In the genomic region with DNA sequence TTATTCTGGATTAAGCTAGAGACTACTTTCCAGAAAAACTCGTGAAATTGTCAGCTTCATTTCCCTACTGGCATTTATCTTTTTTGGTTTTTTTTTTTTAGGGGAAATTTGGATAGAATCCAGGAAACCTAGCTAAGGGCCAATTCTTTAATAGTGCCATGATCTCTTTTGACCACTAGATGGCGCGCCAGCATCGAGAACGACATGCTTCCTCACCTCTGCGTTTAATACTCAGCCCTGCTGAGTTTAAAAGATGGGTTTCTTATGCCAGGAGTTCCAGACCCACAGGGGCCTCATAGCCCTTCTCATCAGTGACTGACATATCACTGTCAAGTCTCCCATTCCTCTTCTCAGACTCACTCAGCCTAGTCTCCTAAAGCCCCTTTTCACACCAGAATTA, we compare ENCODE assay signal across 9 mouse cellular contexts. TPM values are rescaled to one million over a fixed set of nuclear protein-coding genes. Genes with fewer than 3 reads are reported as not detected.
DNase-seq lines count a peak whose midpoint lies in the region; ATAC-seq lines count a peak whose summit lies in the region.
"Had no signal": no experiment of that assay in that cellular context is flagged by ENCODE, and none has a peak within 500 bp of the region (broad histone marks: within the 10 kb centered on the region; RNA-seq: fewer than 3 reads in every experiment).

No protein-coding gene starts in this region.

- H3K4me2 ChIP-seq in embryonic facial prominence, embryonic 14.5 days (ENCODE audit: low read depth, low read length) = no peak overlapping the region
- no peak overlapping the region for H3K4me2 ChIP-seq in hindbrain, embryonic 13.5 days
- no peak overlapping the region for H3K4me2 ChIP-seq in neural tube, embryonic 12.5 days (replicated peaks)

- H3K27me3 ChIP-seq in embryonic facial prominence, embryonic 14.5 days (replicated peaks; ENCODE audit: control insufficient read depth, insufficient read depth, low read length) = no peaks in the 10 kb centered on the region
- H3K27me3 ChIP-seq in hindbrain, embryonic 13.5 days = no peaks in the 10 kb centered on the region
- no peaks in the 10 kb centered on the region for H3K27me3 ChIP-seq in neural tube, embryonic 12.5 days (replicated peaks)

- H3K9me3 ChIP-seq in embryonic facial prominence, embryonic 14.5 days (ENCODE audit: control insufficient read depth, low read length) = no peaks in the 10 kb centered on the region
- no peaks in the 10 kb centered on the region for H3K9me3 ChIP-seq in hindbrain, embryonic 13.5 days
- H3K9me3 ChIP-seq in neural tube, embryonic 12.5 days = no peaks in the 10 kb centered on the region

- H3K4me1 ChIP-seq in embryonic facial prominence, embryonic 14.5 days (ENCODE audit: control insufficient read depth, insufficient read depth, low read length) = no peaks in the 10 kb centered on the region
- H3K4me1 ChIP-seq in hindbrain, embryonic 13.5 days (replicated peaks) = no peaks in the 10 kb centered on the region
- H3K4me1 ChIP-seq in neural tube, embryonic 12.5 days = no peaks in the 10 kb centered on the region

- intact Hi-C loops in left cerebral cortex, postnatal 36 days (cut with DNase I) = loop anchor here (2.0 to 5.0 kb wide), 3 partner anchors 299 to 1259 kb away; no protein-coding TSS in a partner anchor

- no peaks in the 10 kb centered on the region for H3K36me3 ChIP-seq in embryonic facial prominence, embryonic 14.5 days (ENCODE audit: control insufficient read depth, insufficient read depth, low read length)
- no peaks in the 10 kb centered on the region for H3K36me3 ChIP-seq in hindbrain, embryonic 13.5 days
- H3K36me3 ChIP-seq in neural tube, embryonic 12.5 days = no peaks in the 10 kb centered on the region

- no peak for ATAC-seq in embryonic facial prominence, embryonic 14.5 days (ENCODE audit: low read depth)
- peak; percentile 63; the same call in 1 of the 2 replicates for ATAC-seq in hindbrain, embryonic 13.5 days (ENCODE audit: low FRiP score)
- ATAC-seq in neural tube, embryonic 12.5 days (ENCODE audit: low FRiP score, low read depth) = peak; percentile 70; the same call in 1 of the 2 replicates

- peak; percentile 35 for DNase-seq in right cerebral cortex, adult 18-20 months
- DNase-seq in right cerebral cortex, postnatal 36 days (ENCODE audit: low spot score in 2 of 2) = no peak
- DNase-seq in adrenal gland, postnatal 25 days = peak; percentile 42
- DNase-seq in embryonic facial prominence, embryonic 14.5 days (ENCODE audit: low spot score) = peak; percentile 63
- DNase-seq in left cerebral cortex, postnatal 36 days (ENCODE audit: low spot score in 2 of 2) = peak; percentile 13 to 36
- DNase-seq in yolk sac, embryonic 10.5 days (ENCODE audit: low spot score) = no peak

- no peak overlapping the region for H3K27ac ChIP-seq in embryonic facial prominence, embryonic 14.5 days (replicated peaks; ENCODE audit: low read depth, low read length)
- H3K27ac ChIP-seq in hindbrain, embryonic 13.5 days = no peak overlapping the region
- no peak overlapping the region for H3K27ac ChIP-seq in neural tube, embryonic 12.5 days

- H3K4me3 ChIP-seq in embryonic facial prominence, embryonic 14.5 days (ENCODE audit: low read depth, low read length) = no peak overlapping the region
- H3K4me3 ChIP-seq in hindbrain, embryonic 13.5 days = no peak overlapping the region
- H3K4me3 ChIP-seq in neural tube, embryonic 12.5 days = no peak overlapping the region

- under 1% methylated on average over 6 of the region's 6 CpGs for WGBS in embryonic facial prominence, embryonic 14.5 days
- 1% methylated on average over 6 of the region's 6 CpGs for WGBS in hindbrain, embryonic 13.5 days
- WGBS in neural tube, embryonic 12.5 days = 5% methylated on average over 6 of the region's 6 CpGs

- H3K9ac ChIP-seq in embryonic facial prominence, embryonic 14.5 days (ENCODE audit: low read depth, low read length) = no peak overlapping the region
- H3K9ac ChIP-seq in hindbrain, embryonic 13.5 days = no peak overlapping the region
- H3K9ac ChIP-seq in neural tube, embryonic 12.5 days = no peak overlapping the region

RNA-seq across cellular contexts. Expression of gene Gpr50, which starts 15.5 kb away (rescaled TPM):
- not detected in 2 replicates for total RNA-seq in adrenal gland, postnatal 25 days (2021)
- polyA plus RNA-seq in embryonic facial prominence, embryonic 14.5 days (2014; fragmentation: Nextera tagmentation; extraction: Ambion mirVana) = 1.6 and 1.9 TPM in 2 replicates
- 1.7 and 2.6 TPM in 2 replicates for polyA plus RNA-seq in hindbrain, embryonic 13.5 days (2015; fragmentation: Nextera tagmentation; extraction: Ambion mirVana)
- under 1 TPM; 0.10 to 0.50 TPM for total RNA-seq in left cerebral cortex, postnatal 36 days (2021)
- polyA plus RNA-seq in neural tube, embryonic 12.5 days (2016; fragmentation: Nextera tagmentation; extraction: Ambion mirVana) = 0.47 and 0.62 TPM in 2 replicates
- total RNA-seq: neutrophil, adult 5-6 weeks had no signal

Comparison
In these comparisons a context has a peak if more than half of its experiments do, and no peak if none do; other contexts are left out.
1. DNase-seq: peak in right cerebral cortex, adult 18-20 months (single experiment), adrenal gland, postnatal 25 days (single experiment), embryonic facial prominence, embryonic 14.5 days (single experiment) and left cerebral cortex, postnatal 36 days (2 of 2); none in right cerebral cortex, postnatal 36 days (0 of 2) and yolk sac, embryonic 10.5 days (single experiment).